ENCODE assay signal across 8 mouse cellular contexts in genomic region chr2:118882840-118883679, GRCm38 (mm10). TPM values are rescaled to one million over a fixed set of nuclear protein-coding genes. Genes with fewer than 3 reads are reported as not detected.
DNase-seq lines count a peak whose midpoint lies in the region; ATAC-seq lines count a peak whose summit lies in the region.

No protein-coding gene starts in this region.

- WGBS in embryonic facial prominence, embryonic 14.5 days, result 3% methylated on average over 30 of the region's 32 CpGs
- WGBS in kidney, embryonic 14.5 days, result 2% methylated on average over 32 of the region's 32 CpGs

- no peaks in the 10 kb centered on the region for H3K9me3 ChIP-seq in embryonic facial prominence, embryonic 14.5 days (ENCODE audit: control insufficient read depth, low read length)
- no peaks in the 10 kb centered on the region for H3K9me3 ChIP-seq in kidney, embryonic 14.5 days (ENCODE audit: control insufficient read depth, low read length)

- H3K4me2 ChIP-seq in embryonic facial prominence, embryonic 14.5 days (ENCODE audit: low read depth, low read length), result peak overlapping the region; percentile 77
- peak overlapping the region; percentile 55 for H3K4me2 ChIP-seq in kidney, embryonic 14.5 days (replicated peaks; ENCODE audit: low read depth, low read length)

- H3K9ac ChIP-seq in embryonic facial prominence, embryonic 14.5 days (ENCODE audit: low read depth, low read length), result peak overlapping the region; percentile 59
- H3K9ac ChIP-seq in kidney, embryonic 14.5 days (ENCODE audit: low read depth, low read length), result peak overlapping the region; percentile 53; the same call in 1 of the 2 replicates

- DNase-seq in 3T3-L1 (ENCODE audit: low read depth, low spot score), result peak; percentile 87
- peak; percentile 79 to 84 for DNase-seq in adrenal gland, postnatal 4 days (ENCODE audit: low spot score in 2 of 2)
- DNase-seq in embryonic facial prominence, embryonic 14.5 days (ENCODE audit: low spot score), result peak; percentile 88
- peak; percentile 87 for DNase-seq in heart, adult 8-10 months (ENCODE audit: low spot score)
- DNase-seq in liver, result peak; percentile 87
- peak; percentile 76 to 80 for DNase-seq in spleen, postnatal 36 days (ENCODE audit: low spot score in 2 of 2)

- peak overlapping the region; percentile 40 for H3K4me3 ChIP-seq in embryonic facial prominence, embryonic 14.5 days (ENCODE audit: low read depth, low read length)
- H3K4me3 ChIP-seq in kidney, embryonic 14.5 days (ENCODE audit: low read length), result peak overlapping the region; percentile 21

- peaks cover 15% of the 10 kb centered on the region for H3K36me3 ChIP-seq in embryonic facial prominence, embryonic 14.5 days (ENCODE audit: control insufficient read depth, insufficient read depth, low read length)
- H3K36me3 ChIP-seq in kidney, embryonic 14.5 days (ENCODE audit: control insufficient read depth, insufficient read depth, low read length), result peaks cover under 1% of the 10 kb centered on the region; the same call in 1 of the 2 replicates

- peaks cover 8% of the 10 kb centered on the region; the same call in 1 of the 2 replicates for H3K4me1 ChIP-seq in embryonic facial prominence, embryonic 14.5 days (ENCODE audit: control insufficient read depth, insufficient read depth, low read length)
- no peaks in the 10 kb centered on the region for H3K4me1 ChIP-seq in kidney, embryonic 14.5 days (ENCODE audit: control insufficient read depth, insufficient read depth, low read length)

- ATAC-seq in embryonic facial prominence, embryonic 14.5 days (ENCODE audit: low read depth), result peak; percentile 81
- ATAC-seq in kidney, embryonic 14.5 days (ENCODE audit: low FRiP score, low TSS enrichment), result peak; percentile 84
- ATAC-seq in monocyte, adult 5-6 weeks (replicated peaks; ENCODE audit: insufficient number of reproducible peaks, low FRiP score, low TSS enrichment, poor library complexity, severe bottlenecking), result peak; percentile 85

- no peak overlapping the region for H3K27ac ChIP-seq in embryonic facial prominence, embryonic 14.5 days (replicated peaks; ENCODE audit: low read depth, low read length)
- H3K27ac ChIP-seq in kidney, embryonic 14.5 days (ENCODE audit: low read depth, low read length), result no peak overlapping the region

- peaks cover 27% of the 10 kb centered on the region for H3K27me3 ChIP-seq in embryonic facial prominence, embryonic 14.5 days (replicated peaks; ENCODE audit: control insufficient read depth, insufficient read depth, low read length)
- peaks cover 6% of the 10 kb centered on the region; the same call in 1 of the 2 replicates for H3K27me3 ChIP-seq in kidney, embryonic 14.5 days (ENCODE audit: control insufficient read depth, insufficient read depth, low read length)

RNA-seq across cellular contexts. Expression of gene Bahd1, which starts 17.1 kb away (rescaled TPM):
- total RNA-seq in adrenal gland, postnatal 4 days (2021), result 10 to 100 TPM; 51.5 to 54.1 TPM
- polyA plus RNA-seq in embryonic facial prominence, embryonic 14.5 days (2014; fragmentation: Nextera tagmentation; extraction: Ambion mirVana), result 1.3 and 1.6 TPM in 2 replicates
- 10 to 100 TPM; 14.0 to 21.2 (median 15.9) TPM for total RNA-seq in heart, adult 8-10 months (2022)
- polyA plus RNA-seq in kidney, embryonic 14.5 days (2014; fragmentation: Nextera tagmentation; extraction: Ambion mirVana), result 1.2 and 2.3 TPM in 2 replicates
- 5.6 to 11.9 TPM (median 9.6 TPM) in 3 replicates for total RNA-seq in monocyte, adult 5-6 weeks (2017)

RNA-seq across cellular contexts. Expression of gene Ivd, which starts 21.3 kb away (rescaled TPM):
- total RNA-seq in adrenal gland, postnatal 4 days (2021), result 100 to 1,000 TPM; 166 to 176 TPM
- polyA plus RNA-seq in embryonic facial prominence, embryonic 14.5 days (2014; fragmentation: Nextera tagmentation; extraction: Ambion mirVana), result 50.7 and 61.9 TPM in 2 replicates
- total RNA-seq in heart, adult 8-10 months (2022), result 100 to 1,000 TPM; 383 to 490 (median 481) TPM
- 55.8 and 63.1 TPM in 2 replicates for polyA plus RNA-seq in kidney, embryonic 14.5 days (2014; fragmentation: Nextera tagmentation; extraction: Ambion mirVana)
- total RNA-seq in monocyte, adult 5-6 weeks (2017), result 9.5 to 16.2 TPM (median 13.5 TPM) in 3 replicates

RNA-seq across cellular contexts. Expression of gene Chst14, which starts 43.2 kb away (rescaled TPM):
- total RNA-seq in adrenal gland, postnatal 4 days (2021), result 10 to 100 TPM; 23.0 to 24.5 TPM
- 51.3 and 56.0 TPM in 2 replicates for polyA plus RNA-seq in embryonic facial prominence, embryonic 14.5 days (2014; fragmentation: Nextera tagmentation; extraction: Ambion mirVana)
- total RNA-seq in heart, adult 8-10 months (2022), result 1 to 10 TPM; 5.7 to 9.2 (median 8.4) TPM
- 27.1 and 31.8 TPM in 2 replicates for polyA plus RNA-seq in kidney, embryonic 14.5 days (2014; fragmentation: Nextera tagmentation; extraction: Ambion mirVana)
- total RNA-seq in monocyte, adult 5-6 weeks (2017), result 2.7 to 4.7 TPM in 2 of 3 replicates, not detected in the other
